Mouse (Mus musculus) MEL (cell line): ENCODE data around the gene Gm12355. TPM values are rescaled to one million over a fixed set of nuclear protein-coding genes. Genes with fewer than 3 reads are reported as not detected.

Experiments
- DNase-seq: peaks from one replicate; pipeline ENCODE4 v3.0.0; 2011; ENCODE audit warnings: low read depth, low spot score
- H3K27ac ChIP-seq: 2 replicates; pipeline ENCODE4 v1.5.1; 2012; ENCODE audit warnings: low read depth, mild to moderate bottlenecking, control low read depth, low read length, moderate library complexity; ENCODE audit not compliant: control insufficient read depth
- H3K27me3 ChIP-seq, 2 experiments: fragments of 150-350 bp in 1 of 2; sonication (generic) in 1 of 2; 2 replicates each; pipeline ENCODE4 v1.6.1; 2012; ENCODE audit warnings: low read length in 2 of 2, mild to moderate bottlenecking in 2 of 2, improper control_type of control experiment in 1 of 2, moderate library complexity in 1 of 2; ENCODE audit not compliant: insufficient read depth in 2 of 2, control insufficient read depth in 1 of 2
- H3K36me3 ChIP-seq, 2 experiments: 2 replicates each; pipeline ENCODE4 v1.6.1; 2012 to 2014; ENCODE audit warnings: low read length in 2 of 2, improper control_type of control experiment in 1 of 2, inconsistent platforms in 1 of 2, mild to moderate bottlenecking in 1 of 2; ENCODE audit not compliant: insufficient read depth in 2 of 2, control insufficient read depth in 1 of 2
- H3K4me1 ChIP-seq, 2 experiments: fragments of 150-350 bp in 1 of 2; sonication (generic) in 1 of 2; 2 replicates each; pipeline ENCODE4 v1.6.1; 2012; ENCODE audit warnings: low read length in 2 of 2, improper control_type of control experiment in 1 of 2, mild to moderate bottlenecking in 1 of 2; ENCODE audit not compliant: insufficient read depth in 2 of 2, control insufficient read depth in 1 of 2
- H3K4me3 ChIP-seq, 2 experiments: fragments of 150-350 bp in 1 of 2; sonication (generic) in 1 of 2; 2 replicates each; pipeline ENCODE4 v1.5.1; 2012; ENCODE audit warnings: low read depth in 2 of 2, low read length in 2 of 2, mild to moderate bottlenecking in 2 of 2, moderate library complexity in 2 of 2, control low read depth in 1 of 2, improper control_type of control experiment in 1 of 2; ENCODE audit not compliant: control insufficient read depth in 1 of 2, insufficient read depth in 1 of 2
- H3K79me2 ChIP-seq: 2 replicates; pipeline ENCODE4 v1.6.1; 2012; ENCODE audit warnings: mild to moderate bottlenecking, low read length, moderate library complexity; ENCODE audit not compliant: control insufficient read depth, poor library complexity, insufficient read depth
- H3K9ac ChIP-seq: 2 replicates; pipeline ENCODE4 v1.6.1; 2012; ENCODE audit warnings: low read depth, mild to moderate bottlenecking, control low read depth, low read length, moderate library complexity; ENCODE audit not compliant: control insufficient read depth, poor library complexity, severe bottlenecking
- H3K9me3 ChIP-seq: fragments of 150-350 bp; sonication (generic); replicated peaks from 2 replicates; pipeline ENCODE4 v1.6.1; 2012; ENCODE audit warnings: mild to moderate bottlenecking, low read length, improper control_type of control experiment, moderate library complexity; ENCODE audit not compliant: insufficient read depth
- CHD1 ChIP-seq: IDR thresholded peaks from 2 replicates; pipeline ENCODE4 v1.6.1; 2012; ENCODE audit warnings: low read depth, mild to moderate bottlenecking, inconsistent platforms, low read length, improper control_type of control experiment
- CTCF ChIP-seq, 3 experiments: IDR thresholded peaks in 2 of 3; conservative IDR thresholded peaks in 1 of 3; 2 replicates each; pipeline ENCODE4 v1.5.1; 2011 to 2012; ENCODE audit warnings: low read length in 3 of 3, low read depth in 2 of 3, mild to moderate bottlenecking in 2 of 3, improper control_type of control experiment in 1 of 3, inconsistent platforms in 1 of 3, mixed read lengths in 1 of 3, moderate library complexity in 1 of 3; ENCODE audit not compliant: control insufficient read depth in 1 of 3, insufficient read depth in 1 of 3, poor library complexity in 1 of 3, severe bottlenecking in 1 of 3
- E2F4 ChIP-seq: IDR thresholded peaks from 2 replicates; pipeline ENCODE4 v1.6.1; 2011; ENCODE audit warnings: low read depth, low read length, improper control_type of control experiment, borderline replicate concordance
- ELF1 ChIP-seq: IDR thresholded peaks from 2 replicates; pipeline ENCODE4 v1.6.1; 2014; ENCODE audit warnings: low read depth, mild to moderate bottlenecking, inconsistent platforms, low read length, improper control_type of control experiment, moderate library complexity
- EP300 ChIP-seq, 2 experiments: IDR thresholded peaks; 2 replicates each; pipeline ENCODE4 v1.6.1; 2011; ENCODE audit warnings: improper control_type of control experiment in 2 of 2, low read length in 2 of 2, low read depth in 1 of 2, mild to moderate bottlenecking in 1 of 2
- ETS1 ChIP-seq: IDR thresholded peaks from 2 replicates; pipeline ENCODE4 v1.6.1; 2012; ENCODE audit warnings: low read depth, mild to moderate bottlenecking, inconsistent platforms, low read length, improper control_type of control experiment, moderate library complexity
- GABPA ChIP-seq: IDR thresholded peaks from 2 replicates; pipeline ENCODE4 v1.6.1; 2012; ENCODE audit warnings: low read depth, mild to moderate bottlenecking, inconsistent platforms, low read length, improper control_type of control experiment, moderate library complexity
- GATA1 ChIP-seq: IDR thresholded peaks from 2 replicates; pipeline ENCODE4 v1.6.1; 2011; ENCODE audit warnings: low read depth, low read length, improper control_type of control experiment
- HCFC1 ChIP-seq: IDR thresholded peaks from 2 replicates; pipeline ENCODE4 v1.6.1; 2012; ENCODE audit warnings: low read depth, mild to moderate bottlenecking, inconsistent platforms, low read length, improper control_type of control experiment, moderate library complexity
- JUND ChIP-seq: IDR thresholded peaks from 2 replicates; pipeline ENCODE4 v1.6.1; 2011; ENCODE audit warnings: low read depth, mild to moderate bottlenecking, improper control_type of control experiment, low read length
- KAT2A ChIP-seq: conservative IDR thresholded peaks from 2 replicates; pipeline ENCODE4 v1.6.1; 2012; ENCODE audit warnings: low read depth, low read length, improper control_type of control experiment, inconsistent platforms
- MAFK ChIP-seq: IDR thresholded peaks from 2 replicates; pipeline ENCODE4 v1.6.1; 2011; ENCODE audit warnings: low read depth, mild to moderate bottlenecking, low read length, improper control_type of control experiment, borderline replicate concordance
- MAZ ChIP-seq: IDR thresholded peaks from 2 replicates; pipeline ENCODE4 v1.6.1; 2012; ENCODE audit warnings: low read depth, mild to moderate bottlenecking, inconsistent platforms, low read length, improper control_type of control experiment
- MEF2A ChIP-seq: IDR thresholded peaks from 2 replicates; pipeline ENCODE4 v1.6.1; 2014; ENCODE audit warnings: low read depth, mild to moderate bottlenecking, inconsistent platforms, low read length, improper control_type of control experiment; ENCODE audit not compliant: poor library complexity, insufficient replicate concordance, severe bottlenecking; ENCODE audit errors: extremely low read depth
- MXI1 ChIP-seq: IDR thresholded peaks from 2 replicates; pipeline ENCODE4 v1.6.1; 2011; ENCODE audit warnings: mild to moderate bottlenecking, low read depth, low read length, improper control_type of control experiment
- MYB ChIP-seq: IDR thresholded peaks from 2 replicates; pipeline ENCODE4 v1.6.1; 2011; ENCODE audit warnings: mild to moderate bottlenecking, low read depth, low read length, improper control_type of control experiment
- MYC ChIP-seq: IDR thresholded peaks from 2 replicates; pipeline ENCODE4 v1.6.1; 2011; ENCODE audit warnings: low read depth, mild to moderate bottlenecking, low read length, improper control_type of control experiment, moderate library complexity
- NELFE ChIP-seq: IDR thresholded peaks from 2 replicates; pipeline ENCODE4 v1.6.1; 2011; ENCODE audit warnings: low read depth, low read length, improper control_type of control experiment
- POLR2A ChIP-seq, 2 experiments: IDR thresholded peaks; 2 replicates each; pipeline ENCODE4 v1.6.1; 2011 to 2012; ENCODE audit warnings: low read length in 2 of 2, mild to moderate bottlenecking in 2 of 2, control low read depth in 1 of 2, improper control_type of control experiment in 1 of 2, low read depth in 1 of 2, moderate library complexity in 1 of 2; ENCODE audit not compliant: control insufficient read depth in 1 of 2, insufficient read depth in 1 of 2, poor library complexity in 1 of 2
- POLR2AphosphoS2 ChIP-seq: IDR thresholded peaks from 2 replicates; pipeline ENCODE4 v1.6.1; 2011; ENCODE audit warnings: low read length, improper control_type of control experiment
- POLR2AphosphoS5 ChIP-seq: IDR thresholded peaks from 2 replicates; pipeline ENCODE4 v1.6.1; 2012; ENCODE audit warnings: low read depth, borderline replicate concordance, mild to moderate bottlenecking, inconsistent platforms, low read length, moderate library complexity, mixed read lengths
- RAD21 ChIP-seq: IDR thresholded peaks from 2 replicates; pipeline ENCODE4 v1.6.1; 2011; ENCODE audit warnings: mild to moderate bottlenecking, low read depth, low read length, improper control_type of control experiment
- RCOR1 ChIP-seq: IDR thresholded peaks from 2 replicates; pipeline ENCODE4 v1.6.1; 2012; ENCODE audit warnings: low read depth, mild to moderate bottlenecking, inconsistent platforms, low read length, improper control_type of control experiment
- SIN3A ChIP-seq: IDR thresholded peaks from 2 replicates; pipeline ENCODE4 v1.6.1; 2012; ENCODE audit warnings: low read length, improper control_type of control experiment, inconsistent platforms
- SMC3 ChIP-seq: IDR thresholded peaks from 2 replicates; pipeline ENCODE4 v1.6.1; 2011; ENCODE audit warnings: low read depth, low read length, improper control_type of control experiment
- TAL1 ChIP-seq: IDR thresholded peaks from 2 replicates; pipeline ENCODE4 v1.6.1; 2012; ENCODE audit warnings: mild to moderate bottlenecking, inconsistent platforms, low read length, moderate library complexity, mixed read lengths
- TBP ChIP-seq: IDR thresholded peaks from 2 replicates; pipeline ENCODE4 v1.8.0; 2011; ENCODE audit warnings: low read depth, low read length, improper control_type of control experiment
- TCF12 ChIP-seq: IDR thresholded peaks from 2 replicates; pipeline ENCODE4 v1.6.1; 2014; ENCODE audit warnings: low read depth, mild to moderate bottlenecking, inconsistent platforms, low read length, improper control_type of control experiment, moderate library complexity
- UBTF ChIP-seq: IDR thresholded peaks from 2 replicates; pipeline ENCODE4 v1.6.1; 2012; ENCODE audit warnings: low read depth, mild to moderate bottlenecking, inconsistent platforms, low read length, improper control_type of control experiment, moderate library complexity, borderline replicate concordance; ENCODE audit not compliant: insufficient read depth
- USF1 ChIP-seq: IDR thresholded peaks from 2 replicates; pipeline ENCODE4 v1.6.1; 2014; ENCODE audit warnings: low read depth, mild to moderate bottlenecking, inconsistent platforms, low read length, improper control_type of control experiment, moderate library complexity
- USF2 ChIP-seq, 2 experiments: IDR thresholded peaks; 2 replicates each; pipeline ENCODE4 v1.6.1; 2011 to 2012; ENCODE audit warnings: improper control_type of control experiment in 2 of 2, low read length in 2 of 2, borderline replicate concordance in 1 of 2, inconsistent platforms in 1 of 2, low read depth in 1 of 2, mild to moderate bottlenecking in 1 of 2; ENCODE audit not compliant: insufficient read depth in 1 of 2
- ZC3H11A ChIP-seq: IDR thresholded peaks from 2 replicates; pipeline ENCODE4 v1.6.1; 2012; ENCODE audit warnings: low read depth, mild to moderate bottlenecking, inconsistent platforms, low read length, improper control_type of control experiment
- ZKSCAN1 ChIP-seq: IDR thresholded peaks from 2 replicates; pipeline ENCODE4 v1.6.1; 2012; ENCODE audit warnings: low read depth, mild to moderate bottlenecking, inconsistent platforms, low read length, improper control_type of control experiment, moderate library complexity
- ZMIZ1 ChIP-seq: IDR thresholded peaks from 2 replicates; pipeline ENCODE4 v1.6.1; 2012; ENCODE audit warnings: low read depth, mild to moderate bottlenecking, inconsistent platforms, low read length, improper control_type of control experiment, moderate library complexity
- ZNF384 ChIP-seq: IDR thresholded peaks from 2 replicates; pipeline ENCODE4 v1.6.1; 2012; ENCODE audit warnings: low read depth, mild to moderate bottlenecking, inconsistent platforms, low read length, improper control_type of control experiment
- polyA plus RNA-seq, 2 experiments: library from polyadenylated mRNA; stranded (reverse) in 1 of 2; unstranded in 1 of 2; fragments of >175 nt in 1 of 2; fragments of >200 nt in 1 of 2; gene quantifications; 2 replicates each; pipeline versions ENCODE4 v1.2.1 to v1.2.4; 2012; ENCODE audit warnings: low replicate concordance in 2 of 2, low read depth in 1 of 2; ENCODE audit not compliant: insufficient read length in 2 of 2, insufficient read depth in 1 of 2, missing spikeins in 1 of 2
- total RNA-seq: library from RNA; depleted of rRNA; stranded (reverse); fragments of 300-350 nt; gene quantifications from 2 replicates; pipeline ENCODE4 v1.2.3, GENCODE M21; 2012

Gene Gm12355
- total and polyA plus RNA-seq, 3 experiments: 0.58 to 3.4 TPM; not detected in 1

DNA sequence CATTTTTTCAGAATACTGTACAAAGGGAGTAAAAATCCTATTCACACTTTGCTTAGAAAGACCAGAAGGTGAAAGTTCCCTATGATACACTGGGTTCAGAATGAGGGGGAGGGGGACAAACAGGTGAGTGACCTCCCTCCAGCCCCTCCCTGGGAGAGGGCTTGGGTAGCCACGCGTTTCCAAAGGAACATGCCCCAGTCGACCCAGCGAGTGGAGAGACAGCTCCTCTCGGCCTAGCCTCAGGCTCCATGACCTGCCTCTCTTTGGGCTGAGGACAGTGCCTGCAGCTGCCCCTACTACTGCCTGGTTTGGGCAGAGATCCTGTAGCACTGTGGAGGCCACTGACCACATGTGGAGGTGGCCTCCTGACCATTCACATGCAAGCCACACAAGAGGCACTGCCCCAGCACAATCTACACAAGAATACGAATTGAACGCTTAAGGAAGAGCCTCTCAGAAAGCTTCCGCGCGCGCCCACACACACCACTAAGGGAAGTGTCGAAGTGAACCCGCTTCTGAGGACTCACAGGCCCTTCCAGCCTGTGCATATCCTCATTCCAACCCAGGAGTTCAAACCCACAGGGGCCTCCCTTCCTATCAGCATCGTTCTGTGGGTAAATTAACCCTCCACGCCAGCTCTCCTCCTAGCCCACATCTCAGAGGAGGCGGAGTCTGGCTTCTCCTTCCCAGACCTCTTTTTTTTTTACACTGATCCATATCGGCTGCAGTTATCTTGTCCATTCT, 44.0 kb downstream of the Gm12355 start:
- peak overlapping the region; percentile 99 for H3K27ac ChIP-seq
- H3K4me3 ChIP-seq: peak overlapping the region; percentile 17 to 20; a peak in 3 of 4 replicates
- H3K36me3 ChIP-seq: peaks cover 2 to 56% of the 10 kb centered on the region in 2 experiments; a peak in 3 of 4 replicates
- H3K4me1 ChIP-seq: peaks cover 36 to 63% of the 10 kb centered on the region in 2 experiments
- peak overlapping the region; percentile 70 for H3K9ac ChIP-seq
- H3K27me3 ChIP-seq: no peaks in the 10 kb centered on the region
- peaks cover 25% of the 10 kb centered on the region for H3K79me2 ChIP-seq
- DNase-seq: peak; percentile 95
- H3K9me3 ChIP-seq: no peaks in the 10 kb centered on the region
- no peak for TF ChIP-seq ZKSCAN1
- TF ChIP-seq POLR2A (IDR thresholded peaks at IDR 0.05; ENCODE audit: control insufficient read depth in 1 of 2, insufficient read depth in 1 of 2, low read depth in 1 of 2, low read length in 2 of 2, poor library complexity in 1 of 2): peak; percentile 59 to 84; a peak in 3 of 4 replicates
- TF ChIP-seq RAD21: no peak
- TF ChIP-seq CHD1: no peak
- no peak for TF ChIP-seq SMC3
- no peak for TF ChIP-seq USF1
- no peak for TF ChIP-seq JUND
- peak; percentile 90 for TF ChIP-seq TBP
- TF ChIP-seq UBTF: peak; percentile 65; the same call in 1 of the 2 replicates
- TF ChIP-seq MAZ: peak; percentile 38; the same call in 1 of the 2 replicates
- no peak for TF ChIP-seq MAFK
- TF ChIP-seq CTCF (IDR thresholded peaks at IDR 0.05 in 2 of 3, conservative IDR thresholded peaks at IDR 0.05 in 1 of 3; ENCODE audit: control insufficient read depth in 1 of 3, insufficient read depth in 1 of 3, low read depth in 2 of 3, low read length in 3 of 3, poor library complexity in 1 of 3, severe bottlenecking in 1 of 3): no peak
- peak; percentile 77 for TF ChIP-seq SIN3A
- TF ChIP-seq RCOR1: peak; percentile 62; the same call in 1 of the 2 replicates
- no peak for TF ChIP-seq GABPA
- peak; percentile 82 for TF ChIP-seq ETS1
- peak; percentile 72 for TF ChIP-seq TCF12
- TF ChIP-seq GATA1: peak; percentile 94
- TF ChIP-seq MYC: peak; percentile 46; the same call in 1 of the 2 replicates
- TF ChIP-seq POLR2AphosphoS5: no peak
- no peak for TF ChIP-seq MXI1
- TF ChIP-seq USF2 (IDR thresholded peaks at IDR 0.05; ENCODE audit: borderline replicate concordance in 1 of 2, insufficient read depth in 1 of 2, low read depth in 1 of 2, low read length in 2 of 2): no peak
- no peak for TF ChIP-seq E2F4
- TF ChIP-seq ZNF384: peak; percentile 97
- TF ChIP-seq MEF2A: no peak
- no peak for TF ChIP-seq ZC3H11A
- peak; percentile 61; the same call in 1 of the 2 replicates for TF ChIP-seq HCFC1
- no peak for TF ChIP-seq TAL1
- peak; percentile 40 to 69; a peak in 3 of 4 replicates for TF ChIP-seq EP300 (IDR thresholded peaks at IDR 0.05; ENCODE audit: low read depth in 1 of 2, low read length in 2 of 2)
- no peak for TF ChIP-seq POLR2AphosphoS2
- TF ChIP-seq MYB: no peak
- no peak for TF ChIP-seq ELF1
- peak; percentile 59; the same call in 1 of the 2 replicates for TF ChIP-seq NELFE
- TF ChIP-seq KAT2A: no peak
- TF ChIP-seq ZMIZ1: no peak
